Mouse (Mus musculus) thymus, postnatal 14 days (tissue): ENCODE data around the gene Crlf3.
A peak's percentile ranks its signal among the peaks of the same experiment; 100 is the strongest.

Experiments
- DNase-seq: peaks from one replicate; pipeline ENCODE4 v3.0.0; 2021

Gene Crlf3

GRCm38 (mm10) chr11:80080826-80081728, at the start of gene Crlf3:
Crlf3 (minus strand) TSS chr11:80080991.
- DNase-seq: peak; percentile 97

GRCm38 (mm10) chr11:80116411-80116810, 35.6 kb upstream of the Crlf3 start:
- no peak for DNase-seq

- no peak for DNase-seq
Observed at GRCm38 (mm10) chr11:80104407-80104806, 23.6 kb upstream of the Crlf3 start.

GRCm38 (mm10) chr11:80101298-80101697, 20.5 kb upstream of the Crlf3 start:
- no peak for DNase-seq

GRCm38 (mm10) chr11:80098444-80099056, 17.8 kb upstream of the Crlf3 start:
- DNase-seq: no peak

- no peak for DNase-seq
Observed at GRCm38 (mm10) chr11:80090555-80091164, 9.9 kb upstream of the Crlf3 start.

GRCm38 (mm10) chr11:80089817-80090214, 9.0 kb upstream of the Crlf3 start:
- no peak for DNase-seq

- peak; percentile 92 for DNase-seq
Observed at GRCm38 (mm10) chr11:80088917-80089816, 8.4 kb upstream of the Crlf3 start, which contains the start of gene Atad5. Atad5 (plus strand) TSS chr11:80089400.

- peak; percentile 91 for DNase-seq
Observed at GRCm38 (mm10) chr11:80086844-80087243, 6.1 kb upstream of the Crlf3 start.

GRCm38 (mm10) chr11:80085356-80086055, 4.7 kb upstream of the Crlf3 start:
- DNase-seq: no peak

GRCm38 (mm10) chr11:80081786-80082319, 1.1 kb upstream of the Crlf3 start:
- DNase-seq: no peak

- DNase-seq: no peak
Observed at GRCm38 (mm10) chr11:80080381-80080825, 388 bp downstream of the Crlf3 start.

- no peak for DNase-seq
Observed at GRCm38 (mm10) chr11:80079751-80080150, 1.0 kb downstream of the Crlf3 start.

- DNase-seq: no peak
Observed at GRCm38 (mm10) chr11:80078831-80079230, 2.0 kb downstream of the Crlf3 start.

GRCm38 (mm10) chr11:80077784-80078545, 2.8 kb downstream of the Crlf3 start:
- DNase-seq: no peak

- DNase-seq: no peak
Observed at GRCm38 (mm10) chr11:80075608-80076277, 5.0 kb downstream of the Crlf3 start.

- no peak for DNase-seq
Observed at GRCm38 (mm10) chr11:80072365-80072764, 8.4 kb downstream of the Crlf3 start.

- DNase-seq: no peak
Observed at GRCm38 (mm10) chr11:80071039-80071438, 9.8 kb downstream of the Crlf3 start.

- DNase-seq: no peak
Observed at GRCm38 (mm10) chr11:80069815-80070214, 11.0 kb downstream of the Crlf3 start.

- DNase-seq: peak; percentile 62
Observed at GRCm38 (mm10) chr11:80067558-80067957, 13.2 kb downstream of the Crlf3 start.
